Mouse (Mus musculus): ENCODE data around the gene Clec2e.

GRCm38 (mm10) chr6:129112526-129112925 is 11.8 kb upstream of the Clec2e start:
- TF ChIP-seq CTCF (IDR thresholded peaks at IDR 0.05; ENCODE audit: low read depth) (no peak), EP300 (IDR thresholded peaks at IDR 0.05; ENCODE audit: low read depth) (no peak)
